Mouse (Mus musculus) midbrain, postnatal 0 days (tissue): ENCODE measurements around the gene Zfp385a. TPM values are rescaled to one million over a fixed set of nuclear protein-coding genes. Genes with fewer than 3 reads are reported as not detected.

Experiments
- ATAC-seq: fragments of 200-750 bp; cut with Nextera tagmentation; 2 replicates; pipeline ENCODE4 v1.8.0; 2017; ENCODE audit warnings: moderate number of reproducible peaks, mild to moderate bottlenecking, moderate TSS enrichment, moderate library complexity; ENCODE audit not compliant: low FRiP score
- DNase-seq: peaks from one replicate; pipeline ENCODE4 v3.0.0-alpha.2; 2015; ENCODE audit warnings: low spot score
- H3K27ac ChIP-seq: fragments of 300-500 bp; sonication (generic); 2 replicates; pipeline ENCODE4 v1.5.1; 2014; ENCODE audit warnings: low read depth, mild to moderate bottlenecking, low read length, mixed read lengths
- H3K27me3 ChIP-seq: fragments of 300-500 bp; sonication (generic); 2 replicates; pipeline ENCODE4 v1.6.1; 2014; ENCODE audit warnings: low read length, control low read depth, mixed read lengths; ENCODE audit not compliant: insufficient read depth
- H3K36me3 ChIP-seq: fragments of 300-500 bp; sonication (generic); 2 replicates; pipeline ENCODE4 v1.6.1; 2014; ENCODE audit warnings: low read length, control low read depth, mixed read lengths; ENCODE audit not compliant: insufficient read depth
- H3K4me1 ChIP-seq: fragments of 300-500 bp; sonication (generic); 2 replicates; pipeline ENCODE4 v1.6.1; 2014; ENCODE audit warnings: mild to moderate bottlenecking, control low read depth, antibody characterized with exemption, low read length, mixed read lengths; ENCODE audit not compliant: insufficient read depth
- H3K4me2 ChIP-seq: fragments of 300-500 bp; sonication (generic); 2 replicates; pipeline ENCODE4 v1.6.1; 2014; ENCODE audit warnings: low read depth, mild to moderate bottlenecking, low read length, mixed read lengths; ENCODE audit not compliant: poor library complexity, severe bottlenecking
- H3K4me3 ChIP-seq: fragments of 300-500 bp; sonication (generic); 2 replicates; pipeline ENCODE4 v1.5.1; 2014; ENCODE audit warnings: low read depth, mild to moderate bottlenecking, low read length, moderate library complexity
- H3K9ac ChIP-seq: fragments of 300-500 bp; sonication (generic); replicated peaks from 2 replicates; pipeline ENCODE4 v1.6.1; 2014; ENCODE audit warnings: mild to moderate bottlenecking, low read length, moderate library complexity, mixed read lengths; ENCODE audit not compliant: poor library complexity, severe bottlenecking
- H3K9me3 ChIP-seq: fragments of 300-500 bp; sonication (generic); 2 replicates; pipeline ENCODE4 v1.6.1; 2016; ENCODE audit warnings: low read length, control low read depth
- CTCF ChIP-seq: IDR thresholded peaks from 2 replicates; pipeline ENCODE4 v1.5.1; 2016; ENCODE audit warnings: antibody characterized with exemption, mild to moderate bottlenecking
- WGBS: fragments of 180-500 bp; shearing (Covaris S2); extraction: QIAGEN DNeasy Blood & Tissue Kit; methylation state at CpG from one replicate; pipeline ENCODE4 v1.1.7; 2014; 5-methylcytosine and 5-hydroxymethylcytosine counted together
- polyA plus RNA-seq: library from polyadenylated mRNA; unstranded; fragments of >200 nt; fragmentation: Nextera tagmentation; extraction: Ambion mirVana; gene quantifications from 2 replicates; pipeline ENCODE4 v1.2.1, GENCODE M21; 2015
- total RNA-seq: library from RNA; depleted of rRNA; stranded (reverse); fragments of >200 nt; gene quantifications from 2 replicates; pipeline ENCODE4 v1.2.3, GENCODE M21; 2014

The Zfp385a gene
- total and polyA plus RNA-seq, 2 experiments from 2014 or later = 22.0 to 26.9 TPM

DNA sequence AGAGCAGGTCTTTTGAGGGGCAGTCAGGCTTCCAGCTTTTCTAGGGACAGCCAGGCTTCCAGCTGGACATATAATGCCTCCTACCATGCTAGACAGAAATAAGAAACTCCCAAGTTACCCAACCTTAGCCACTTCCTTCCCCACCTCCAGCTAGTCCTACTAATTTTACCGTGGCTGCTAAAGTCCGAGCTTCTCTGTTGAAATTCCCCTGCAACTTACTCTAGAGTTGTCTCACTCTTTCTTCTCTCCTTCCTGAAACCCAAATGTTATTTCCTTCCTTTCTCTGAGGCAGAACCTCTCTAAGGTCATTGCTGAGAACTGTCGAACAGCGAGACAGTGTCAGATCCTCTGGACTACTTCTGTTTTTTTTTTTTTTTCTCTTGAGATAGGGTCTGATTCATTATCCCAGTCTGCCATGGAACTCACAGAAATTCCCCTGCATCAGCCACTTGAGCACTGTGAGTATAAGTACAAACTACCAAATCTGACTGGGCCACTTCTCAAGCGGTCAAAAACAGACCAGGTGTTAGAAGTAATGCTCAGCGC, 29.5 kb downstream of the Zfp385a start, which contains the start of gene Gpr84:
Gene Gpr84 (minus strand): TSS at position 248 of the 546 bp plus-strand sequence.
- TF ChIP-seq CTCF = no peak
- Histone ChIP-seq H3K9ac (no peak within 1 kb of the TSS), H3K4me2 (no peak within 1 kb of the TSS), H3K4me3 (no peak within 1 kb of the TSS), H3K9me3 (no peaks in the 10 kb centered on the region), H3K27ac (no peak within 1 kb of the TSS), H3K36me3 (no peaks in the 10 kb centered on the region), H3K27me3 (no peaks in the 10 kb centered on the region), H3K4me1 (peaks cover 6% of the 10 kb centered on the region)
- ATAC-seq (no peak), DNase-seq (no peak)
- 76% methylated on average over 6 of the region's 6 CpGs for WGBS

- H3K9me3 ChIP-seq = no peaks in the 10 kb centered on the region
- H3K4me3 ChIP-seq = no peak overlapping the region
- 63% methylated on average over 26 of the region's 26 CpGs for WGBS
- H3K36me3 ChIP-seq = no peaks in the 10 kb centered on the region
- H3K27ac ChIP-seq = no peak overlapping the region
- H3K4me2 ChIP-seq = no peak overlapping the region
- no peaks in the 10 kb centered on the region for H3K27me3 ChIP-seq
- no peak for DNase-seq
- H3K4me1 ChIP-seq = peaks cover 12% of the 10 kb centered on the region
- no peak for ATAC-seq
- H3K9ac ChIP-seq = no peak overlapping the region
- no peak for TF ChIP-seq CTCF
Observed at GRCm38 (mm10) chr15:103308876-103309580, 30.9 kb downstream of the Zfp385a start.

DNA sequence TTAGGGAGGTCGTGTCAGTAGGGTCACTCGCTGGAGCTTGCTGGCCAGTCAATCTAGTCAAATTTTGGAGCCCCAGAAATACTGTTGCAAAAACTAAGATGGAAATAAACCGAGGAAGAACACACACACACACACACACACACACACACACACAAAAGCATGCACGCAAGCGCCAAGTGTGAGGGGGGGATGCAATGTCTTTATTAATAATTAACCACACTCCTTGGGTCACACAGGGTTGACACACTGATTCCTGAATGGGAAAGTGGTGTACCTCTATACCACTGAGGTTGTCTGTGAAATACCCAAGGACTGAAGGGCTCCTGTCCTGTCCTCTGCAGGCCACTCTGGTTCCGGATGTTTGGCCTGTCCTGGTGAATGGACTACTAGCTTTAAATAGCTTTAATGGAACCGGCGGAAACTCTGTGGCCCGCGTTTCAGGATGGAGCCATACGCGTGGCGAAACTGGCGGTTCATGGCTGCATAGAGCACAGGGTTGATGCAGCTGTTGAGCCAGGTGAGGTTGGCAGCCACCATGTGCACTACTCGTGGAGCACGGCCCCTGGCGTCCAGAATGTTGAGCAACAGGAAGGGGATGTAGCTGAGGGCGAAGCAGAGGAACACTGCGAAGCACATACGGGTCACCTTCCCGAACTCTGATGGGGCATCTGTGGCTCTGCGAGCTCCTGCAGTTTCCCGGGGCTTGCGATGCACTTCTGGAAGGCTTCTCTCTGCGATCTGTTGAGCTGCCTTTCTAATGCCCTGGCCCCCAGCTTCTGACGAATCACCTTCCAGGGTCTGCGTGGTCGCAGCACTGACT, 31.6 kb downstream of the Zfp385a start:
- no peak for DNase-seq
- WGBS = 48% methylated on average over 28 of the region's 28 CpGs
- no peaks in the 10 kb centered on the region for H3K27me3 ChIP-seq
- no peak for ATAC-seq
- no peak overlapping the region for H3K27ac ChIP-seq
- no peak overlapping the region for H3K9ac ChIP-seq
- no peak overlapping the region for H3K4me2 ChIP-seq
- H3K9me3 ChIP-seq = no peaks in the 10 kb centered on the region
- TF ChIP-seq CTCF = peak; percentile 40
- H3K4me3 ChIP-seq = no peak overlapping the region
- peaks cover 17% of the 10 kb centered on the region for H3K4me1 ChIP-seq
- H3K36me3 ChIP-seq = no peaks in the 10 kb centered on the region

DNA sequence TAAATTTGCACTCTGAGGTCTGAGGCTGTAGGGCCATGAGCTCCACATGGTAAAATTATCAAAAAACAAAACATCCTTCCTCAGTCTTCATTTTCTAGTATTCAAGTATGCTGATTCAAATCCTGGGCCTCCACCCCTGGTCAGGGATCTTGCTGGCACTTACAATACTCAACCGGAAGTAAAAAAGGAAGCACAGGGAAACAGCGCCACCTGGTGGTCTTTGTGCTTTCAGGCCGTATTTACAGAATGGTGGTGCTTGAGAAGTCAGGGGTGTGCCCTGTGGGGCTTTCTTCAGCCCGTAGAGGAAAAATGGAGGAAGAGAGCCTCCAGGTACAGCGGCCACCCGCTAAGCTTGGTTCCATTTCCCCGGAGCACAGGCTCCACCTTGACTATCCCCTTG, 32.8 kb downstream of the Zfp385a start:
- ATAC-seq = no peak
- Histone ChIP-seq H3K27me3 (no peaks in the 10 kb centered on the region), H3K27ac (peak overlapping the region; percentile 64), H3K9ac (peak overlapping the region; percentile 51; the same call in 1 of the 2 replicates), H3K36me3 (no peaks in the 10 kb centered on the region), H3K4me3 (no peak overlapping the region), H3K4me1 (peaks cover 26% of the 10 kb centered on the region), H3K4me2 (no peak overlapping the region; the same call in 1 of the 2 replicates), H3K9me3 (no peaks in the 10 kb centered on the region)
- peak; percentile 97 for DNase-seq
- 2% methylated on average over 7 of the region's 7 CpGs for WGBS
- peak; percentile 99 for TF ChIP-seq CTCF

DNA sequence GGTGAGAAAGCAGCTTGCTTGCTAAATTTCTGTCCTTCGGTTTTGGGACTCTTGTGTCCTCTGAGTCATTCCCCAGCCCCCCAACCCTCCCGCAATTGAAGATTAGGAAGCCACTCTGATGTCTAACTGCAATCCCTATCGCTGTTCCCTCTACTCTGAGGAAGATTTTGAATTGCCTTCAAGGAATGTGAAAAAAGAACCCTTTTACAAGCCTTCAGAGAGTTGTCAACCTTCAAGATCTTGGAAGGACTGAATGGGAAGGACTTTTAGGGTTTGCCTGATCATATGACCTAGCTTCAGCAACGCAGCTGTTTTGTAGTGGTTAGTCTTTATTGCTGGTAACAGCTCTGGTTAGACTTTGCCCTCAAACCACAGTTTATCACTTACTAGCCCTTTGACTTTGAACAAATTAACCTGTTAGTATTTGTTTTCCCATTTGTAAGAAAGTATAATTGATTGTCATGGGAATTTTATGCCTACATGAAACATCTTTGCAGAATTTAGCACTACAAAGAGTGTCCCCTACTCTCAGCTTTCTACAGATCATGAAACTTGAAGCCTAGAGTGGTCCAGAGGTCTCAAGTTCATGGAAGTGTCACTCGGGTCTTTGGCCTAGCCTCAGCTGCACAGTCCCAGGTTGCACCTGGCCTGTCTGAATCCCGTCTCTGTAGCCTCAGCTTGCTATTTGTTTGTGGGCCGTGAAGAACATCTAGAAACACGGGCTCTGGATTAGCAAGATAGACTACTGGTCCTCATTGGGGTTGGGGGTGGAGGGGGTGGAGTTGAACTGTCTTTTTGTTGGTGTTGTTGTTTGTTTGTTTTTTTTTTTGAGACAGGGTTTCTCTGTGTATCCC, 33.9 kb downstream of the Zfp385a start:
- WGBS = 28% methylated on average over 8 of the region's 8 CpGs
- ATAC-seq (peak; percentile 5; the same call in 1 of the 2 replicates), DNase-seq (no peak)
- peak overlapping the region; percentile 64 for H3K4me2 ChIP-seq
- peak overlapping the region; percentile 93 for H3K27ac ChIP-seq
- H3K4me3 ChIP-seq = peak overlapping the region; percentile 42
- H3K9ac ChIP-seq = peak overlapping the region; percentile 60
- no peak for TF ChIP-seq CTCF
- H3K36me3 ChIP-seq = no peaks in the 10 kb centered on the region
- no peaks in the 10 kb centered on the region for H3K9me3 ChIP-seq
- H3K27me3 ChIP-seq = no peaks in the 10 kb centered on the region
- H3K4me1 ChIP-seq = peaks cover 35% of the 10 kb centered on the region
